Mouse (Mus musculus) liver, embryonic 14.5 days (tissue): Measurements from ENCODE around the gene Ank2.

Source experiments
- CTCF ChIP-seq: IDR thresholded peaks from 2 replicates; pipeline ENCODE4 v1.5.1; 2016; ENCODE audit warnings: antibody characterized with exemption, low read depth, control low read depth
- EP300 ChIP-seq: IDR thresholded peaks from 2 replicates; pipeline ENCODE4 v1.6.1; 2016; ENCODE audit warnings: antibody characterized with exemption, low read depth

DNA sequence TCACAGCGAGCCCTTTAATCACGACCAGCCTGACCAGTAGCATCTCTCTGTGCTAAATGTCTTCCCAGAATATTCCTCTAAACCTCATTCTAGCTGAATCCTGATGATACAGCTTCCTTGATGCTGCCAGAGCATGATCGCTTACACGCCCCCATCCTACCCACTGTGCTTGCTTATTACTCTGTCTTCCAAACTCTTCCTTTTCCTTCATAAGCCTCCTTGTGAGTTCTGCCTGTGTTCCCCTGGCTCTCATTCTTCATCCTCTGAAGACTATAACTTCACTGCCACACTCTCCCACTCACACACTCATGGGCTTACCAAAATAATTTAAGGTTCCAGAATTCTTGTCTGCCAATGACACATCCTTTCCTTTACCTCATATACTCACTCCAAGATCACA, 405.5 kb downstream of the Ank2 start:
- TF ChIP-seq CTCF (no peak), EP300 (no peak)
